Mouse (Mus musculus): Measurements from ENCODE around the gene Rapgef1.

The Rapgef1 gene

GRCm38 (mm10) chr2:29645071-29645628 lies 25.6 kb downstream of the Rapgef1 start:
- in situ Hi-C loops (cut with MboI), result no loop called here

GRCm38 (mm10) chr2:29646613-29647012 lies 27.1 kb downstream of the Rapgef1 start:
- in situ Hi-C loops (cut with MboI), result no loop called here

DNA sequence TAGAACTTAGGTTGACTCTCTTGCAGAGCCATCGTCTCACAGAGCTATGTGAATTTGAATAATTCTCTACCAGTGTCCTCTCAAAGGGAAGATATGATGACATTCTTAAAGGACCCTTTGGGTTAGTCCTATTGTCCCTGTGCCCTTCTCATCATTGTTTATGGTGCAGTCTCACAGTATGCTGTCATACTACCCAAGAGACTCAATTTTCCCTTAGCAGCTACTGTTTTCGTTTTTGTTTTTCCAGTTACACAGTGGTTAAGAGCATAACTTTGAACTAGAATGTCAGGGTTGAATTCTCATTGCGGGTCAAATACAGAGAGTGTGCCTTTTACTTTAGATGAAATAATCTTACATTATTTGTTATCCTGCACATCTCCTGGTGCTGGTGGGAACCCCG lies 27.6 kb downstream of the Rapgef1 start:
- in situ Hi-C loops (cut with MboI), result no loop called here

- in situ Hi-C loops (cut with MboI), result no loop called here
These were observed 28.3 kb downstream of the Rapgef1 start for GRCm38 (mm10) chr2:29647808-29648207.

GRCm38 (mm10) chr2:29648956-29649794 lies 29.7 kb downstream of the Rapgef1 start:
- in situ Hi-C loops (cut with MboI), result no loop called here

GRCm38 (mm10) chr2:29649795-29650457 lies 30.4 kb downstream of the Rapgef1 start:
- in situ Hi-C loops (cut with MboI), result no loop called here

GRCm38 (mm10) chr2:29651876-29652275 lies 32.4 kb downstream of the Rapgef1 start:
- in situ Hi-C loops (cut with MboI), result no loop called here

- in situ Hi-C loops (cut with MboI), result no loop called here
These were observed 35.9 kb downstream of the Rapgef1 start for GRCm38 (mm10) chr2:29655433-29655832.

DNA sequence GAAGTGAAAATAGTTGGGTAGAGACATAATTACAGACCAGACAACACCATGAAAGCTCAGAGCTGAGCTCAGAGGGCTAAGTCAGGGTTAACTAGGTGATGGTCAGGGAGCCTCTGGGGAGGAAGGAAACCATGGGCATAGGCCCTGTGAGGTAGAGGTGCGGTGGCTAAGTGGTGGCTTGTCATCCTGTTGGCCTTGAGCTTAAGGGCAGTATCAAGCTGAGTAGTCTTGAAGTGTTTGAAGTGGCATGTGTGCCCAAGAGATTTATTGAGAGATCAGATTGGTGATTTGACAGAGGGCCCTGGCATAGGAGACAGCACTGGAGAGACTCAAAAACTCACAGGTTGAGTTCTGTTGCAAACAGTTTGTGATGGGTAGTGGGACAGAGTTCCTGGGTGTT lies 36.6 kb downstream of the Rapgef1 start:
- in situ Hi-C loops (cut with MboI), result no loop called here

DNA sequence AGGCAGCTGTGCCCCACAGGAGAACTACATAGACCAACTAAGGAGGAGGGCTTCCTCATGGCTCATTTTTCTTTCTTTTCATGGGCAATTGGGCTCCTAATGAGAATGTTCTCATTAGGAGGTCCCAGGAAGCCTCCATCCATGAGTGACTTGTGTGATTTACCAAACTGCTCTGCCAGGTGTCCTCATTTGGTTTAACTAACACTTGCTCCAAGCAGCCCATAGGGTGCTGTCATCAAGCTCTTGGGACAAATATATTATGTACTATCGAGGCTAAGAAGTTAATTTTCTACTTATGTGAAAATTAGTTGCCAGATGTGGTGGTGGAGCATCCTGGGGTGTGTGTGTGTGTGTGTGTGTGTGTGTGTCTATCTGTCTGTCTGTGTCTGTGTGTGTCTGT lies 37.6 kb downstream of the Rapgef1 start:
- in situ Hi-C loops (cut with MboI), result no loop called here

- in situ Hi-C loops (cut with MboI), result no loop called here
These were observed 42.3 kb downstream of the Rapgef1 start for GRCm38 (mm10) chr2:29661751-29662191.

DNA sequence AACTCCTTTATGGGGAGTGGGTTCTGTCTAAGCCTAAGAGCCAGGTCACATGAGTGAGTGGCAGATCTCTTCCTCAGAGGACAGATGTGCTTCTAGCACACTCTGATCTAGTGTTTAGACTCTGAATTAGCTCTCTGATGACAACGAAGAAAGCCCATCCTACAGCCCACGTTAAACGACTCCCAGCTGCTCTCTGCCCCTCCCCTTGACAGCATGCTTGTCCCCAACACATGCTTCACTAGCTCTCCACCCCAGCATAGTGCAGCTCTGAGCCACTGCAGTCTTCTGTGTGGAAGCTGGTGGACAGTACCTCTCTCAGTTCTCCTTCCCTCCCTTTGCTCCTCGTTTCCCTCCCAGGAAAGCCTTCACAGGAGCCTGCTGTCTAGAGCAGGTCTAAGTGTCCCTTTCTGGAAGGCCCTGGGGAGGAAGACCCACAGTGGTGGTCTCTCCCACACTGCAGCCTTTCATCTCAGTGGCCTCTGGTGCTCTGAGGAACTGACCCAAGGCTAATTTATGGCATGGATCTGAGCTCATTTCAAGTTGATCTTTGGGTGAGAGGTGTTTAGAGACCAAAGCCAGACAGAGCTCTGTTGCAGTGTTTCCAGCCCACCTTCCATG lies 43.8 kb downstream of the Rapgef1 start:
- in situ Hi-C loops (cut with MboI), result no loop called here

DNA sequence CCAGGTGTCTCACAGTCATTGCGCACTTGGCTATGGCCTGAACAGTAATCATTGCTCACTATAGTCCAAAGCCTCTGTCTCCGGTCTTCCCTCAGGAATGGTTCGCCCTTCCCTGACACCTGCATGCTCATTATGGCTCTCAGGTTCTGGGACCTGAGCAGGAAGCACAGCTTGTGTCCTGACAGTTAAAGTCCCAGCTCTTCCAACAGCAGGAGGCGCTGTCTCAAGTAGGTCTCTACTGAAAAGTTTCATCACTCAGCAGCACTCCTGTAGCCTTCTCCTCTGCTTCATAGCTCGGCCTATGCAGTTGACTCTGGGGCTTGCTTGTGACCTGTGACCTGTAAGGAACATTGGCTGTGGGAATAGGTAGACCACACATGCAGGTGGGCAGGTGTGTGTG lies 45.9 kb downstream of the Rapgef1 start:
- in situ Hi-C loops (cut with MboI), result no loop called here

GRCm38 (mm10) chr2:29666589-29666988 lies 47.1 kb downstream of the Rapgef1 start:
- in situ Hi-C loops (cut with MboI), result no loop called here

- in situ Hi-C loops (cut with MboI), result no loop called here
These were observed 47.6 kb downstream of the Rapgef1 start for GRCm38 (mm10) chr2:29667109-29667508.

- in situ Hi-C loops (cut with MboI), result no loop called here
These were observed 48.6 kb downstream of the Rapgef1 start for GRCm38 (mm10) chr2:29668011-29668691.

DNA sequence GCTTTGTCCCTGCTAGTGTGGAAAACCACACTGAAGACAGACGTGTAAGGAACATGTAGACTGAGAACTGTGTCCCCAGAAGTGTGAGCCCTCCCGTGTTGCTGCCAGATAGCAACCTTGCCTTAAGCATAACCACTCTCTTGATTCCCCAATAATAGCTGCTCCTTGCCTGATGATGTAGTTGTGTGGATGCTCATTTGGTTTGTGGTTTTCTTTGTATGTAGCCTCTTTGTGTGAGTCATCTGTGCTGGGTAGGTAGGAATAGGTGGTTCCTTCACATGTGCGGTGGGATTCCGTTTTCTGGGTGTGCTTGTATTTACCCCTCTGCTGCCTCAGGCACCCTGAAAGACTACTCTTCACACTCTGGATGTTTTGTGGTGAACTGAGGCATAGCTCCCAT lies 49.4 kb downstream of the Rapgef1 start:
- in situ Hi-C loops (cut with MboI), result no loop called here

GRCm38 (mm10) chr2:29669711-29670110 lies 50.2 kb downstream of the Rapgef1 start:
- in situ Hi-C loops (cut with MboI), result no loop called here

DNA sequence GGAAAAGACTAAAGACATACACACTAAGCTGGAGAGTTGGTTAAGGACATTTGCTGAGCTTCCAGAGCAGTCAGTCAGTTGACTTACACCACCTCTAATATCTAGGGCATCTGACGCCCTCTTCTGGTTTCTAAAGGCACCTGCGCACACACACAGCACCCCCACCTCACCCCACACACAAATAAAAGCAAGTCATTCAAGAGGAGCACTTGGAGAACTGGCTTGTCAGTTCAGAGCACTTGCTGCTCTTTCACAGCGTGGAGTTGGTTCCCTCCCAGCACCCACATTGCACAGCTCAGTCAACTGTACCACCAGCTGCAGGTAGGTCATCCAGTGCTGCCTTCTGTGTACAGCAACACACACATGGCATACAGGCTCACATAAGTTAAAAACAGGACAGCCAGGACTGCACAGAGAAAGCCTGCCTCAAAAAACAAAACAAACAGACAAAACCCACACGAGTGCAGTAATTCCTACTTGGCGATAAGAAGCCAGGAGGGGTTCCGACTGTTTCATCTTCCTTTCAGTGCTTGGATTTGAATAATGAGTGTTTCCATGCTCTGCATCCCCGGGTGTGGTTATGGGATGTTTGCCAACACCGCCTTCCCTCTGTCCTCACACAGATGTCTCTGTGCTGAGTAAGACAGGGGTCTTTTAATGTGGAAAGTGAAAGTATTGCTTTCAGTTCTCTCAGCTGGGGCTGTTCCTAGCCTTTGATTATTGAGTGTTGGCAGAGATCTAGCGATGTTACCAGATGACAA lies 50.9 kb downstream of the Rapgef1 start:
- in situ Hi-C loops (cut with MboI), result no loop called here

GRCm38 (mm10) chr2:29671374-29671773 lies 51.9 kb downstream of the Rapgef1 start:
- in situ Hi-C loops (cut with MboI), result no loop called here

DNA sequence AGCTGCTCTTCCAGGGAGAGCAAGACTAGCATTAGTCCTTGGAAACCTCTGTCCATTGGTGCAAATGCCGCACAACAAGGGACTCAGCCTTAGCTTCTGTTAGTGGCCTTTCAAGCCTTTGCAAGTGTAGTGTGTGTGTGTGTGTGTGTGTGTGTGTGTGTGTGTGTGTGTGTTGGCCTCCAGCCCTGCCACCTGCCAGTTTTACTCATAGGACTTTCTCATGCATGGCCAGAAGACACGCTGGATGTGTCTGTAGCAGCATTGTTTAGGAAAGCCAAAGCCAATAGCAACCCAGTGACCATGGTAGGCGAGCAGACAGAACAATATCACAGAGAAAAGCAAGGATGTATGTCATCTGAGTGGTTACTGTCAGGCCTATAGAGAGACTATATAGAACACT lies 52.3 kb downstream of the Rapgef1 start:
- in situ Hi-C loops (cut with MboI), result no loop called here

Data from mature B cell (primary cell).